Mouse (Mus musculus): Measurements from ENCODE around the gene Adap2. TPM values are rescaled to one million over a fixed set of nuclear protein-coding genes. Genes with fewer than 3 reads are reported as not detected.

Adap2 gene
- polyA plus RNA-seq (2014; fragmentation: Nextera tagmentation; extraction: Ambion mirVana) = 1.6 and 1.8 TPM in 2 replicates

- H3K27me3 ChIP-seq (ENCODE audit: control insufficient read depth, insufficient read depth, low read length) = peaks cover 22% of the 10 kb centered on the region
- WGBS = 1% methylated on average over 44 of the region's 47 CpGs
- ATAC-seq (ENCODE audit: low FRiP score) = peak; percentile 76
- H3K36me3 ChIP-seq (ENCODE audit: control insufficient read depth, insufficient read depth, low read length) = no peaks in the 10 kb centered on the region
- peaks cover 3% of the 10 kb centered on the region; the same call in 1 of the 2 replicates for H3K4me1 ChIP-seq (ENCODE audit: control insufficient read depth, insufficient read depth, low read length)
- H3K4me3 ChIP-seq (ENCODE audit: low read depth, low read length) = peak within 1 kb of the TSS; percentile 44
- no peak within 1 kb of the TSS for H3K27ac ChIP-seq (ENCODE audit: low read depth, low read length)
- H3K4me2 ChIP-seq = peak within 1 kb of the TSS; percentile 68
- H3K9ac ChIP-seq (ENCODE audit: low read length) = peak within 1 kb of the TSS; percentile 53; the same call in 1 of the 2 replicates
- no peaks in the 10 kb centered on the region for H3K9me3 ChIP-seq (ENCODE audit: control insufficient read depth, low read length)
- DNase-seq (ENCODE audit: low spot score, missing footprints) = peak; percentile 96
These were observed at the start of gene Adap2 for GRCm38 (mm10) chr11:80153857-80154495. Gene Adap2, plus strand, starts transcription at chr11:80154105.

- DNase-seq (ENCODE audit: low spot score, missing footprints) (no peak), ATAC-seq (ENCODE audit: low FRiP score) (no peak)
- no peak overlapping the region for H3K4me3 ChIP-seq (ENCODE audit: low read depth, low read length)
- H3K36me3 ChIP-seq (ENCODE audit: control insufficient read depth, insufficient read depth, low read length) = peaks cover 8% of the 10 kb centered on the region; the same call in 1 of the 2 replicates
- WGBS = 72% methylated on average over 1 of the region's 1 CpGs
- no peak overlapping the region for H3K27ac ChIP-seq (ENCODE audit: low read depth, low read length)
- no peak overlapping the region for H3K9ac ChIP-seq (ENCODE audit: low read length)
- no peaks in the 10 kb centered on the region for H3K9me3 ChIP-seq (ENCODE audit: control insufficient read depth, low read length)
- no peaks in the 10 kb centered on the region for H3K4me1 ChIP-seq (ENCODE audit: control insufficient read depth, insufficient read depth, low read length)
- H3K4me2 ChIP-seq = no peak overlapping the region
- no peaks in the 10 kb centered on the region for H3K27me3 ChIP-seq (ENCODE audit: control insufficient read depth, insufficient read depth, low read length)
These were observed 49.5 kb upstream of the Adap2 start for GRCm38 (mm10) chr11:80104407-80104806.

- WGBS = 90% methylated on average over 1 of the region's 1 CpGs
- H3K9me3 ChIP-seq (ENCODE audit: control insufficient read depth, low read length) = no peaks in the 10 kb centered on the region
- DNase-seq (ENCODE audit: low spot score, missing footprints) (no peak), ATAC-seq (ENCODE audit: low FRiP score) (no peak)
- no peak overlapping the region for H3K9ac ChIP-seq (ENCODE audit: low read length)
- H3K4me3 ChIP-seq (ENCODE audit: low read depth, low read length) = no peak overlapping the region
- H3K27ac ChIP-seq (ENCODE audit: low read depth, low read length) = no peak overlapping the region
- peaks cover 17% of the 10 kb centered on the region for H3K36me3 ChIP-seq (ENCODE audit: control insufficient read depth, insufficient read depth, low read length)
- no peaks in the 10 kb centered on the region for H3K27me3 ChIP-seq (ENCODE audit: control insufficient read depth, insufficient read depth, low read length)
- H3K4me1 ChIP-seq (ENCODE audit: control insufficient read depth, insufficient read depth, low read length) = no peaks in the 10 kb centered on the region
- no peak overlapping the region for H3K4me2 ChIP-seq
These were observed 37.5 kb upstream of the Adap2 start for GRCm38 (mm10) chr11:80116411-80116810.

- no peaks in the 10 kb centered on the region for H3K9me3 ChIP-seq (ENCODE audit: control insufficient read depth, low read length)
- H3K4me1 ChIP-seq (ENCODE audit: control insufficient read depth, insufficient read depth, low read length) = no peaks in the 10 kb centered on the region
- H3K27ac ChIP-seq (ENCODE audit: low read depth, low read length) = no peak overlapping the region
- no peak overlapping the region for H3K4me3 ChIP-seq (ENCODE audit: low read depth, low read length)
- H3K27me3 ChIP-seq (ENCODE audit: control insufficient read depth, insufficient read depth, low read length) = no peaks in the 10 kb centered on the region
- peaks cover 6% of the 10 kb centered on the region; the same call in 1 of the 2 replicates for H3K36me3 ChIP-seq (ENCODE audit: control insufficient read depth, insufficient read depth, low read length)
- WGBS = 64% methylated on average over 1 of the region's 1 CpGs
- H3K4me2 ChIP-seq = no peak overlapping the region
- H3K9ac ChIP-seq (ENCODE audit: low read length) = no peak overlapping the region
- DNase-seq (ENCODE audit: low spot score, missing footprints) (no peak), ATAC-seq (ENCODE audit: low FRiP score) (no peak)
These were observed 21.9 kb upstream of the Adap2 start for GRCm38 (mm10) chr11:80132050-80132449.

- Histone ChIP-seq H3K4me1 (ENCODE audit: control insufficient read depth, insufficient read depth, low read length) (no peaks in the 10 kb centered on the region), H3K36me3 (ENCODE audit: control insufficient read depth, insufficient read depth, low read length) (peaks cover 7% of the 10 kb centered on the region; the same call in 1 of the 2 replicates), H3K27ac (ENCODE audit: low read depth, low read length) (no peak overlapping the region), H3K4me3 (ENCODE audit: low read depth, low read length) (no peak overlapping the region), H3K9ac (ENCODE audit: low read length) (no peak overlapping the region), H3K4me2 (no peak overlapping the region), H3K27me3 (ENCODE audit: control insufficient read depth, insufficient read depth, low read length) (no peaks in the 10 kb centered on the region), H3K9me3 (ENCODE audit: control insufficient read depth, low read length) (no peaks in the 10 kb centered on the region)
- 79% methylated on average over 4 of the region's 4 CpGs for WGBS
- ATAC-seq (ENCODE audit: low FRiP score) (no peak), DNase-seq (ENCODE audit: low spot score, missing footprints) (no peak)
These were observed 19.2 kb upstream of the Adap2 start for GRCm38 (mm10) chr11:80134744-80135143.

- DNase-seq (ENCODE audit: low spot score, missing footprints) = no peak
- H3K4me1 ChIP-seq (ENCODE audit: control insufficient read depth, insufficient read depth, low read length) = peaks cover 3% of the 10 kb centered on the region; the same call in 1 of the 2 replicates
- H3K27ac ChIP-seq (ENCODE audit: low read depth, low read length) = no peak overlapping the region
- no peak for ATAC-seq (ENCODE audit: low FRiP score)
- H3K9me3 ChIP-seq (ENCODE audit: control insufficient read depth, low read length) = no peaks in the 10 kb centered on the region
- no peak overlapping the region for H3K4me2 ChIP-seq
- H3K27me3 ChIP-seq (ENCODE audit: control insufficient read depth, insufficient read depth, low read length) = no peaks in the 10 kb centered on the region
- H3K36me3 ChIP-seq (ENCODE audit: control insufficient read depth, insufficient read depth, low read length) = peaks cover 7% of the 10 kb centered on the region; the same call in 1 of the 2 replicates
- H3K9ac ChIP-seq (ENCODE audit: low read length) = no peak overlapping the region
- 91% methylated on average over 11 of the region's 11 CpGs for WGBS
- no peak overlapping the region for H3K4me3 ChIP-seq (ENCODE audit: low read depth, low read length)
These were observed 17.8 kb upstream of the Adap2 start for GRCm38 (mm10) chr11:80135954-80136683.

GRCm38 (mm10) chr11:80136786-80137185, 17.1 kb upstream of the Adap2 start:
- Histone ChIP-seq H3K27me3 (ENCODE audit: control insufficient read depth, insufficient read depth, low read length) (no peaks in the 10 kb centered on the region), H3K36me3 (ENCODE audit: control insufficient read depth, insufficient read depth, low read length) (peaks cover 7% of the 10 kb centered on the region; the same call in 1 of the 2 replicates), H3K27ac (ENCODE audit: low read depth, low read length) (no peak overlapping the region), H3K9ac (ENCODE audit: low read length) (no peak overlapping the region), H3K4me3 (ENCODE audit: low read depth, low read length) (no peak overlapping the region), H3K4me1 (ENCODE audit: control insufficient read depth, insufficient read depth, low read length) (peaks cover 3% of the 10 kb centered on the region; the same call in 1 of the 2 replicates), H3K4me2 (no peak overlapping the region), H3K9me3 (ENCODE audit: control insufficient read depth, low read length) (no peaks in the 10 kb centered on the region)
- ATAC-seq (ENCODE audit: low FRiP score) (no peak), DNase-seq (ENCODE audit: low spot score, missing footprints) (no peak)
- 96% methylated on average over 13 of the region's 13 CpGs for WGBS

- Histone ChIP-seq H3K27ac (ENCODE audit: low read depth, low read length) (no peak overlapping the region), H3K4me3 (ENCODE audit: low read depth, low read length) (no peak overlapping the region), H3K9me3 (ENCODE audit: control insufficient read depth, low read length) (no peaks in the 10 kb centered on the region), H3K36me3 (ENCODE audit: control insufficient read depth, insufficient read depth, low read length) (peaks cover 7% of the 10 kb centered on the region; the same call in 1 of the 2 replicates), H3K4me1 (ENCODE audit: control insufficient read depth, insufficient read depth, low read length) (peaks cover 5% of the 10 kb centered on the region), H3K4me2 (no peak overlapping the region), H3K9ac (ENCODE audit: low read length) (no peak overlapping the region), H3K27me3 (ENCODE audit: control insufficient read depth, insufficient read depth, low read length) (no peaks in the 10 kb centered on the region)
- ATAC-seq (ENCODE audit: low FRiP score) (no peak), DNase-seq (ENCODE audit: low spot score, missing footprints) (no peak)
- 89% methylated on average over 5 of the region's 5 CpGs for WGBS
These were observed 16.1 kb upstream of the Adap2 start for GRCm38 (mm10) chr11:80137773-80138172.

Data from midbrain, embryonic 11.5 days (tissue).